Mouse (Mus musculus): ENCODE measurements around the gene Golga5. TPM values are rescaled to one million over a fixed set of nuclear protein-coding genes. Genes with fewer than 3 reads are reported as not detected.

Golga5 gene
- polyA plus RNA-seq, 1 experiment from 2014 or later, result 31.5 TPM

DNA sequence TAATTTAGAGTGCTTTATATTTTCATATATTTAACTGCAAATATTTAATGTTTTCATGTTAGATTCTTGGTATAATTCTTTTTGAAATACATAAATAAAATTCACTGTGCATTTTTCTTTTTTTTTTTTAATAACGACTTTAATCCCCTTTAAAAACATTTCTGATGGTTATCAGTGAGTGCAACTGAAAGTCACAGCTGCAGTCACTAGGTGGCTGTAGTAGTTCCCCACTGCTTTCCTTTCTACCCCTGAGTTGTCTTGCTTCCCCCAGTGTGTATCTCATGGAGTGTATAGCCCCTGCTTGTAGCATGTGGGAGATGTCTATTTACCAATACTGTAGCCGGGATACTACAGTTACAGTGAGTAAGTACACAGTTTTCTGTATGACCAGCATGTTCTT, 29.0 kb downstream of the Golga5 start:
- H3K4me1 ChIP-seq (replicated peaks; ENCODE audit: control insufficient read depth, insufficient read depth, low read length), result no peaks in the 10 kb centered on the region
- no peaks in the 10 kb centered on the region for H3K36me3 ChIP-seq (ENCODE audit: control insufficient read depth, insufficient read depth, low read length)
- DNase-seq (ENCODE audit: low spot score) (no peak), ATAC-seq (ENCODE audit: low FRiP score) (no peak)
- no peak overlapping the region for H3K4me3 ChIP-seq (ENCODE audit: low read depth, low read length)
- H3K27me3 ChIP-seq (ENCODE audit: control insufficient read depth, insufficient read depth, low read length), result no peaks in the 10 kb centered on the region
- 88% methylated on average over 2 of the region's 2 CpGs for WGBS
- H3K9ac ChIP-seq (ENCODE audit: low read depth, low read length), result no peak overlapping the region
- H3K27ac ChIP-seq (ENCODE audit: low read depth, low read length), result no peak overlapping the region
- no peaks in the 10 kb centered on the region for H3K9me3 ChIP-seq (ENCODE audit: control insufficient read depth, low read length)
- no peak overlapping the region for H3K4me2 ChIP-seq (replicated peaks; ENCODE audit: low read depth, low read length)

DNA sequence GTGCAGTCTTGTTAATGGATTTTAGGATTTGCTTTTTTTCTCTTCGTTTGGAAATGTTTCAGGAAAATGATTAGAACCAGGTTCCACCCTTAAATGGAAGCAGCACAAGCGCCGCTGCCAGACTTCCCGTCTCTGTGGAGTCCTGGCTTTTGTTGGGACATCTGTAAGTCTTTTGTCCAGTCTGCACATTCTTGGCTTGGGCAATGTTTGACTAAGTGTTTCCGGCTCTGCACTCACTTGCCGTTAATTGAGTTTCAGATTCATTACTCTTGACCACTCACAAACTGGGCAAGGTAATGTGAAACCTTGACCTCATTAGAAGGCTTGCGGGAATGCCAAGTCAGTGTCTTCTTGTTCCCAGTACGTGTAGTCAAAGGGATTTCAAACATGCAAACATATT, 29.8 kb downstream of the Golga5 start:
- H3K4me2 ChIP-seq (replicated peaks; ENCODE audit: low read depth, low read length), result no peak overlapping the region
- H3K9me3 ChIP-seq (ENCODE audit: control insufficient read depth, low read length), result no peaks in the 10 kb centered on the region
- H3K9ac ChIP-seq (ENCODE audit: low read depth, low read length), result no peak overlapping the region
- WGBS, result 77% methylated on average over 8 of the region's 8 CpGs
- peak; percentile 12 for DNase-seq (ENCODE audit: low spot score)
- no peaks in the 10 kb centered on the region for H3K27me3 ChIP-seq (ENCODE audit: control insufficient read depth, insufficient read depth, low read length)
- H3K27ac ChIP-seq (ENCODE audit: low read depth, low read length), result no peak overlapping the region
- H3K4me1 ChIP-seq (replicated peaks; ENCODE audit: control insufficient read depth, insufficient read depth, low read length), result no peaks in the 10 kb centered on the region
- no peak overlapping the region for H3K4me3 ChIP-seq (ENCODE audit: low read depth, low read length)
- no peak for ATAC-seq (ENCODE audit: low FRiP score)
- no peaks in the 10 kb centered on the region for H3K36me3 ChIP-seq (ENCODE audit: control insufficient read depth, insufficient read depth, low read length)

DNA sequence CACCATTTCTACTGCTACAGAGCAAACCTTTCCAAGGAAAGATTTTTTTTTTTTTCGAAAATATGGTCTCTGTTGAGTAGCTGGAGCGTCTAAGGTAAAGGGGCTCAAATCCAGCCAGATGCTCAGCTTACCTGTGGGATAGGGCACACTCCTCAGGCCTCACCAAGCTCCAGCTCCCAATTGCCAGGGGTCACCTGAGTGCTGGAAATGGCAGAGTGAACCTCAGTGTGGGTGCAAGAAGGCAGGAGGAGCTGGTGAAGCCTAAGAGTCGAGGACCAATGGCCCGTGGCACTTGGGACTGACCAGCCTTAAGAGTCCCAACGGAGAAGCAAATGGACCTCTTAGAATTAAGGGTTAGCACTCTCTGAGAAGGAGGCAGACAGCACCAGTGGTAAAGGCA, 30.3 kb downstream of the Golga5 start:
- no peaks in the 10 kb centered on the region for H3K27me3 ChIP-seq (ENCODE audit: control insufficient read depth, insufficient read depth, low read length)
- 90% methylated on average over 5 of the region's 5 CpGs for WGBS
- DNase-seq (ENCODE audit: low spot score) (no peak), ATAC-seq (ENCODE audit: low FRiP score) (no peak)
- H3K9me3 ChIP-seq (ENCODE audit: control insufficient read depth, low read length), result no peaks in the 10 kb centered on the region
- no peaks in the 10 kb centered on the region for H3K36me3 ChIP-seq (ENCODE audit: control insufficient read depth, insufficient read depth, low read length)
- H3K4me3 ChIP-seq (ENCODE audit: low read depth, low read length), result no peak overlapping the region
- no peak overlapping the region for H3K9ac ChIP-seq (ENCODE audit: low read depth, low read length)
- no peaks in the 10 kb centered on the region for H3K4me1 ChIP-seq (replicated peaks; ENCODE audit: control insufficient read depth, insufficient read depth, low read length)
- no peak overlapping the region for H3K27ac ChIP-seq (ENCODE audit: low read depth, low read length)
- no peak overlapping the region for H3K4me2 ChIP-seq (replicated peaks; ENCODE audit: low read depth, low read length)

DNA sequence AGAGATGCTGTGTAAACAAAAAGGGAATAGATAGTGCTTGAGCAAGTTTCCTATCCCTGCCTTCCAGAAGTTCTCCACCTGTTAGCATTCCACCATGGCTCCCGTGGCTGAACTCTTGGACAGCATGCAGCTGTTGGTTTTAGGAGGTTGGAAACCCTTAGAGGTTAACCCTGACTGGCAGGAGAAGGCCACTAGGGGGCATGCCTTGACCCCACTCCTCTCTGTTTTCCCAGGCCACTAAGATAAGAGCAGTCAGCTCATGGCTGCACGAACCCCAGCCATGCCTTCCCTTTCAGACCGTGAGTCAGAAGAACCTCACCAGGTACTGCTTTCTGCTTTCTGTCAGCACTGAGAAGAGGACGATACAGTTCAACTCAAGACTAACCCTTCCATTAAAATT, 30.8 kb downstream of the Golga5 start:
- Histone ChIP-seq H3K4me2 (replicated peaks; ENCODE audit: low read depth, low read length) (no peak overlapping the region), H3K4me3 (ENCODE audit: low read depth, low read length) (no peak overlapping the region), H3K27me3 (ENCODE audit: control insufficient read depth, insufficient read depth, low read length) (no peaks in the 10 kb centered on the region), H3K9me3 (ENCODE audit: control insufficient read depth, low read length) (no peaks in the 10 kb centered on the region), H3K36me3 (ENCODE audit: control insufficient read depth, insufficient read depth, low read length) (no peaks in the 10 kb centered on the region), H3K27ac (ENCODE audit: low read depth, low read length) (no peak overlapping the region), H3K9ac (ENCODE audit: low read depth, low read length) (no peak overlapping the region), H3K4me1 (replicated peaks; ENCODE audit: control insufficient read depth, insufficient read depth, low read length) (no peaks in the 10 kb centered on the region)
- peak; percentile 28 for DNase-seq (ENCODE audit: low spot score)
- ATAC-seq (ENCODE audit: low FRiP score), result no peak
- 76% methylated on average over 4 of the region's 4 CpGs for WGBS

DNA sequence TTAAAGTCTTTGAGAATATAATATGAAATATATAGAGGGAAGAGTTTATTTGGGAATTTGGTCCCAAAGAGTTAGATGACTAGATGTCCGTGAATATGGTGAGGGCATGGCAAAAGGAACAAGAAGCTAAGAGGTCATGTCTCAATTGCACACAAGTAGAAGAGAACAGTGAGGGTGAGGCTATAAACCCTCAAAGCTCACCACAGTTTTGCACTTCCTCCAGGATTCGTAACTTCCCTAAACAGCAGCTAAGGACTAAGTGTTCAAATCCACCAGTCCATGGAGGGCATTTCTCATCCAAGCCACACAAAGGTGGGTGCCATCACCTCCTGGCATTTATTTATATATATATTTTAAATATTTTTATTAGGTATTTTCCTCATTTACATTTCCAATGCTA, 32.1 kb downstream of the Golga5 start:
- no peaks in the 10 kb centered on the region for H3K4me1 ChIP-seq (replicated peaks; ENCODE audit: control insufficient read depth, insufficient read depth, low read length)
- 94% methylated on average over 2 of the region's 2 CpGs for WGBS
- H3K27ac ChIP-seq (ENCODE audit: low read depth, low read length), result no peak overlapping the region
- no peaks in the 10 kb centered on the region for H3K27me3 ChIP-seq (ENCODE audit: control insufficient read depth, insufficient read depth, low read length)
- no peak overlapping the region for H3K4me2 ChIP-seq (replicated peaks; ENCODE audit: low read depth, low read length)
- no peak for DNase-seq (ENCODE audit: low spot score)
- H3K9me3 ChIP-seq (ENCODE audit: control insufficient read depth, low read length), result no peaks in the 10 kb centered on the region
- no peak for ATAC-seq (ENCODE audit: low FRiP score)
- H3K36me3 ChIP-seq (ENCODE audit: control insufficient read depth, insufficient read depth, low read length), result no peaks in the 10 kb centered on the region
- H3K9ac ChIP-seq (ENCODE audit: low read depth, low read length), result no peak overlapping the region
- no peak overlapping the region for H3K4me3 ChIP-seq (ENCODE audit: low read depth, low read length)

DNA sequence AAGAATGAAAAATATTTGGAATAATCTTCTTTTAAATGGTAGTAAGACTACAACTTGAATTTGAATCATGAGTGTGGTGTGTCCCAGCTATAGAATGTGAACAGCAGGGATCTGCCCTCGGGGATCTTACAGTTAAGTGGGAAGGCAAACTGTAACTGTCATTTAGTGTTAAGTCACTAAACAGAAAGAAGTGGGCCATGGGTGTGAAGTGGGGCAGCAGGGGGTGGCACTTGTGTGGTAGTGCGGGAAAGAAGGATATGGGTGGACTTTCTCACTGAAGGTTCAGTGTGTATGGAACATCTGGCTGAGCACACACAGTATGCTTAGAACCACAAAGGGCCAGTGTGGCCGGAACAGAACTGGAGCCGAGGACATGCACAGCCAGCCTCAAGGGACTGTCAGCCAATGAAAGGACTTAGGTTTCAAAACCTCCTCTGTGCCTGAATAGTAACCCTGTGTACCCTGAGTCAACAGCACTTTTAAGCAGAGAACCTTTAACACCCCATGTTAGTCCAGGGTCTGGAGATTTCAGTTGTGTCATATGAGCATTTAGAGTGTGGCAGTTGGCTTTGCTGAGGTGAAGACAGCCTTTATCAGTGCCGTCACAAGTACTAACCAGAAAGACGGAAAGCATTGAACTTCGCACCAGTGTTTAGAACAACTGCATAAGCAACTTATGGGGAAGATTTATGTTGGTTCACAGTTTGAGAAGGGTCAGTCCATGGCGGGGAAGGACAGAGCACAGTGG, 33.1 kb downstream of the Golga5 start:
- 90% methylated on average over 8 of the region's 8 CpGs for WGBS
- Histone ChIP-seq H3K9me3 (ENCODE audit: control insufficient read depth, low read length) (no peaks in the 10 kb centered on the region), H3K36me3 (ENCODE audit: control insufficient read depth, insufficient read depth, low read length) (no peaks in the 10 kb centered on the region), H3K4me2 (replicated peaks; ENCODE audit: low read depth, low read length) (no peak overlapping the region), H3K9ac (ENCODE audit: low read depth, low read length) (no peak overlapping the region), H3K27me3 (ENCODE audit: control insufficient read depth, insufficient read depth, low read length) (no peaks in the 10 kb centered on the region), H3K27ac (ENCODE audit: low read depth, low read length) (no peak overlapping the region), H3K4me3 (ENCODE audit: low read depth, low read length) (no peak overlapping the region), H3K4me1 (replicated peaks; ENCODE audit: control insufficient read depth, insufficient read depth, low read length) (no peaks in the 10 kb centered on the region)
- DNase-seq (ENCODE audit: low spot score) (no peak), ATAC-seq (ENCODE audit: low FRiP score) (no peak)

DNA sequence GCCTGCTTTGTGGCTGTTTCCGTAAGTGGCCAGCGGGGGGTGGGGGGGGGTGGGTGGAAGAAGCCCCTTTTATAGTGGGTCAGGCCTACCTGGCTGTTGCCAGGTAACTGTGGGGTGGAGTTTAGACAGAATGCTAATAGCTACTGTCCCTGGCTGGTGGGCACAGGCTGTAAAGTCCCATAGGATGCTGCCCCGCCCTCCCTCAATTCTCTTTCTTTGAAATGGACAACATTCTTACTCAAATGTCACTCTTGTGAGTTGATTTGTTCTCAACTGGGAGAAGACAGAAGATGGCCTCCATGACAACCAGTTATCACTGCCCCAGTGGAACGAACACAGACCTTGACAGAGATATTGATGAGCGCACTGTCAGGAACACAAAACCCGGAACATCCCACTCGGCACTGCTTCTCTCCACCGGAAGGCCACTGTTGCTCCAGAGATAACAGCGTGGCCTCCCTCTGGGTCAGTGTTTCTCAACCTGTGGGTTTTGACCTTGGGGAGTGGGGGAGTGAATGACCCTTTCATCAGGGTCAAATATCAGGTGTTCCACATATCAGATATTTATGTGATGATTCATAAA, 36.3 kb downstream of the Golga5 start:
- H3K27ac ChIP-seq (ENCODE audit: low read depth, low read length), result no peak overlapping the region
- no peaks in the 10 kb centered on the region for H3K4me1 ChIP-seq (replicated peaks; ENCODE audit: control insufficient read depth, insufficient read depth, low read length)
- whole genome bisulfite sequencing, result 63% methylated on average over 9 of the region's 9 CpGs
- no peaks in the 10 kb centered on the region for H3K36me3 ChIP-seq (ENCODE audit: control insufficient read depth, insufficient read depth, low read length)
- H3K9me3 ChIP-seq (ENCODE audit: control insufficient read depth, low read length), result no peaks in the 10 kb centered on the region
- no peak overlapping the region for H3K4me3 ChIP-seq (ENCODE audit: low read depth, low read length)
- no peak for ATAC-seq (ENCODE audit: low FRiP score)
- no peak overlapping the region for H3K4me2 ChIP-seq (replicated peaks; ENCODE audit: low read depth, low read length)
- DNase-seq (ENCODE audit: low spot score), result no peak
- no peaks in the 10 kb centered on the region for H3K27me3 ChIP-seq (ENCODE audit: control insufficient read depth, insufficient read depth, low read length)
- H3K9ac ChIP-seq (ENCODE audit: low read depth, low read length), result no peak overlapping the region

DNA sequence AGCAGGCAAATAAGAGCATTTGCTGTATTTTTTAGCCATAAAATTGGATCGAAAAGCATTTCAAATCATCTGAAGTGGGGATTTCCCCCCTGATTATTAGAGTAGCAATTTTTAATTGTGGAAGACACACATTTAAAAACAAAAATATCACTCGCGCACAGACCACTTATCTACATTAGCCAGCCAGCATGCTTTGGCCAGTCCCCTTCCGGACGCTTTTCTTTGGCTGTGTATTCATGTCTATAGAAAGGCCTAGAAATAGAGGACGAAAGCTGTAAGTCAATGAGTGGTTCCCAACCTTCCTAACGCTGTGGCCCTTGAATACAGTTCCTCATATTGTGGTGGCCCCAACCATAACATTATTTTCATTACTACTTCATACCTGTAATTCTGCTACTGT, 37.0 kb downstream of the Golga5 start:
- WGBS, result 92% methylated on average over 7 of the region's 7 CpGs
- Histone ChIP-seq H3K4me2 (replicated peaks; ENCODE audit: low read depth, low read length) (no peak overlapping the region), H3K36me3 (ENCODE audit: control insufficient read depth, insufficient read depth, low read length) (no peaks in the 10 kb centered on the region), H3K4me3 (ENCODE audit: low read depth, low read length) (no peak overlapping the region), H3K27me3 (ENCODE audit: control insufficient read depth, insufficient read depth, low read length) (no peaks in the 10 kb centered on the region), H3K27ac (ENCODE audit: low read depth, low read length) (no peak overlapping the region), H3K4me1 (replicated peaks; ENCODE audit: control insufficient read depth, insufficient read depth, low read length) (no peaks in the 10 kb centered on the region), H3K9ac (ENCODE audit: low read depth, low read length) (no peak overlapping the region), H3K9me3 (ENCODE audit: control insufficient read depth, low read length) (no peaks in the 10 kb centered on the region)
- ATAC-seq (ENCODE audit: low FRiP score) (no peak), DNase-seq (ENCODE audit: low spot score) (no peak)

DNA sequence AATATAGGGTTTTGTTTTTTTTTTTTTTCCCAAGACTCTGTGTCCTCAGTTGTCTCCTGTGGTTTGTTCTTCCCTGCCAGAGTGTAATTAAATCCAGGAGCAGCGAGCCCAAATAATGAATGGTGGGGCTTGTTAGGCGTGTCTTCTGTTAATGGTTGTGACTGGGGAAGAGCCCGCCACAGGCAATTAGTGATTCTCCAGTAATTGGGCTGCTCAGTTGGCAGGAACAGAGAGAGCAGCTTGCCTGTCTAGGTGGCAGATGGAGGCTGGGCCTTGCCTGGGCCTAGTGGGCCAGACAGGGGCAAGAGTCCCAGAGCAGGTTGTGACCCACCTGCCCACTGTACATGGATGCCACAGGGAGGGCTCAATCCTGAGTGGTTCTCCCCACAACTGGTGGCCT, 42.4 kb downstream of the Golga5 start:
- 40% methylated on average over 3 of the region's 3 CpGs for WGBS
- peak; percentile 5 for DNase-seq (ENCODE audit: low spot score)
- Histone ChIP-seq H3K27me3 (ENCODE audit: control insufficient read depth, insufficient read depth, low read length) (no peaks in the 10 kb centered on the region), H3K27ac (ENCODE audit: low read depth, low read length) (no peak overlapping the region), H3K4me2 (replicated peaks; ENCODE audit: low read depth, low read length) (no peak overlapping the region), H3K9ac (ENCODE audit: low read depth, low read length) (no peak overlapping the region), H3K9me3 (ENCODE audit: control insufficient read depth, low read length) (no peaks in the 10 kb centered on the region), H3K4me3 (ENCODE audit: low read depth, low read length) (no peak overlapping the region), H3K36me3 (ENCODE audit: control insufficient read depth, insufficient read depth, low read length) (no peaks in the 10 kb centered on the region), H3K4me1 (replicated peaks; ENCODE audit: control insufficient read depth, insufficient read depth, low read length) (no peaks in the 10 kb centered on the region)
- ATAC-seq (ENCODE audit: low FRiP score), result no peak

Measured in hindbrain, embryonic 11.5 days (tissue).